Mouse (Mus musculus) 3T3-L1 (cell line): ENCODE measurements at regions not wholly inside any gene's neighbourhood (a gene's known extent, or its start where the extent isn't known, plus 50 kb on each side); places are given as distances from the start of the nearest gene placed in this dataset.

Experiments used
- DNase-seq: peaks from one replicate; pipeline ENCODE4 v3.0.0-alpha.2; 2015; ENCODE audit warnings: low read depth, low spot score

- DNase-seq: no peak
Measured at GRCm38 (mm10) chr14:48054719-48055118, 65.9 kb upstream of the Peli2 start.

GRCm38 (mm10) chr14:48055861-48056260, 64.8 kb upstream of the Peli2 start:
- no peak for DNase-seq

GRCm38 (mm10) chr14:48058234-48058868, 62.3 kb upstream of the Peli2 start:
- no peak for DNase-seq

GRCm38 (mm10) chr14:48059664-48060455, 60.8 kb upstream of the Peli2 start:
- DNase-seq: no peak

GRCm38 (mm10) chr14:48068641-48069040, 52.0 kb upstream of the Peli2 start:
- no peak for DNase-seq
